Mouse (Mus musculus): ENCODE measurements around the gene Rapgef3. TPM values are rescaled to one million over a fixed set of nuclear protein-coding genes. Genes with fewer than 3 reads are reported as not detected.

Gene Rapgef3
- polyA plus RNA-seq, 1 experiment from 2014 or later = 23.4 TPM

- Histone ChIP-seq H3K27me3 (no peaks in the 10 kb centered on the region), H3K4me3 (no peak overlapping the region), H3K4me1 (no peaks in the 10 kb centered on the region; the same call in 1 of the 2 replicates), H3K9me3 (no peaks in the 10 kb centered on the region), H3K27ac (no peak overlapping the region), H3K9ac (no peak overlapping the region), H3K4me2 (no peak overlapping the region), H3K36me3 (no peaks in the 10 kb centered on the region)
- 71% methylated on average over 6 of the region's 6 CpGs for WGBS
- no peak for ATAC-seq (ENCODE audit: borderline replicate concordance, extremely low read depth, low FRiP score, low TSS enrichment)
These were observed 42.5 kb downstream of the Rapgef3 start for GRCm38 (mm10) chr15:97725198-97725785.

GRCm38 (mm10) chr15:97724346-97725197, 43.2 kb downstream of the Rapgef3 start:
- Histone ChIP-seq H3K9ac (no peak overlapping the region), H3K27ac (no peak overlapping the region), H3K4me3 (no peak overlapping the region), H3K9me3 (no peaks in the 10 kb centered on the region), H3K27me3 (no peaks in the 10 kb centered on the region), H3K4me2 (no peak overlapping the region), H3K36me3 (no peaks in the 10 kb centered on the region), H3K4me1 (peaks cover 4% of the 10 kb centered on the region; the same call in 1 of the 2 replicates)
- no peak for ATAC-seq (ENCODE audit: borderline replicate concordance, extremely low read depth, low FRiP score, low TSS enrichment)
- 79% methylated on average over 17 of the region's 17 CpGs for WGBS

- 81% methylated on average over 6 of the region's 6 CpGs for WGBS
These were observed 44.0 kb downstream of the Rapgef3 start for GRCm38 (mm10) chr15:97723536-97724345.

GRCm38 (mm10) chr15:97721008-97721701, 46.6 kb downstream of the Rapgef3 start:
- no peak overlapping the region; the same call in 1 of the 2 replicates for H3K27ac ChIP-seq
- ATAC-seq (ENCODE audit: borderline replicate concordance, extremely low read depth, low FRiP score, low TSS enrichment) = no peak
- H3K27me3 ChIP-seq = no peaks in the 10 kb centered on the region

More at GRCm38 (mm10) chr15:97723536-97724345, 44.0 kb downstream of the Rapgef3 start:
- H3K27ac ChIP-seq = no peak overlapping the region
- no peaks in the 10 kb centered on the region for H3K36me3 ChIP-seq
- no peak overlapping the region for H3K4me3 ChIP-seq
- H3K27me3 ChIP-seq = no peaks in the 10 kb centered on the region
- no peak for ATAC-seq (ENCODE audit: borderline replicate concordance, extremely low read depth, low FRiP score, low TSS enrichment)
- no peaks in the 10 kb centered on the region for H3K9me3 ChIP-seq
- H3K4me1 ChIP-seq = peaks cover 4% of the 10 kb centered on the region; the same call in 1 of the 2 replicates
- no peak overlapping the region for H3K9ac ChIP-seq
- no peak overlapping the region for H3K4me2 ChIP-seq

GRCm38 (mm10) chr15:97720026-97720675, 47.6 kb downstream of the Rapgef3 start:
- peaks cover 8% of the 10 kb centered on the region for H3K4me1 ChIP-seq
- no peak overlapping the region for H3K4me2 ChIP-seq
- H3K27ac ChIP-seq = peak overlapping the region; percentile 41
- H3K27me3 ChIP-seq = no peaks in the 10 kb centered on the region
- ATAC-seq (ENCODE audit: borderline replicate concordance, extremely low read depth, low FRiP score, low TSS enrichment) = 0 out of 2 replicates have a peak, but pooled peaks have one; percentile 52
- H3K9ac ChIP-seq = no peak overlapping the region
- H3K36me3 ChIP-seq = no peaks in the 10 kb centered on the region
- no peak overlapping the region for H3K4me3 ChIP-seq
- 62% methylated on average over 12 of the region's 12 CpGs for WGBS
- H3K9me3 ChIP-seq = no peaks in the 10 kb centered on the region

More at GRCm38 (mm10) chr15:97721008-97721701, 46.6 kb downstream of the Rapgef3 start:
- no peaks in the 10 kb centered on the region for H3K9me3 ChIP-seq
- H3K9ac ChIP-seq = no peak overlapping the region
- H3K4me2 ChIP-seq = no peak overlapping the region
- H3K4me1 ChIP-seq = peaks cover 8% of the 10 kb centered on the region
- WGBS = 69% methylated on average over 15 of the region's 15 CpGs
- H3K4me3 ChIP-seq = no peak overlapping the region
- H3K36me3 ChIP-seq = no peaks in the 10 kb centered on the region

GRCm38 (mm10) chr15:97719494-97719893, 48.3 kb downstream of the Rapgef3 start:
- no peak overlapping the region for H3K27ac ChIP-seq
- H3K4me3 ChIP-seq = no peak overlapping the region
- no peak overlapping the region for H3K4me2 ChIP-seq
- WGBS = 90% methylated on average over 12 of the region's 12 CpGs
- no peaks in the 10 kb centered on the region for H3K27me3 ChIP-seq
- peaks cover 8% of the 10 kb centered on the region for H3K4me1 ChIP-seq
- H3K9ac ChIP-seq = no peak overlapping the region
- no peaks in the 10 kb centered on the region for H3K9me3 ChIP-seq
- H3K36me3 ChIP-seq = no peaks in the 10 kb centered on the region
- no peak for ATAC-seq (ENCODE audit: borderline replicate concordance, extremely low read depth, low FRiP score, low TSS enrichment)

- Histone ChIP-seq H3K9me3 (no peaks in the 10 kb centered on the region), H3K27ac (no peak overlapping the region), H3K4me3 (no peak overlapping the region), H3K4me1 (peaks cover 8% of the 10 kb centered on the region), H3K27me3 (no peaks in the 10 kb centered on the region), H3K9ac (no peak overlapping the region), H3K36me3 (no peaks in the 10 kb centered on the region), H3K4me2 (no peak overlapping the region)
- WGBS = 65% methylated on average over 8 of the region's 8 CpGs
- ATAC-seq (ENCODE audit: borderline replicate concordance, extremely low read depth, low FRiP score, low TSS enrichment) = no peak
These were observed 49.1 kb downstream of the Rapgef3 start for GRCm38 (mm10) chr15:97718535-97719155.

GRCm38 (mm10) chr15:97717861-97718534, 49.8 kb downstream of the Rapgef3 start:
- Histone ChIP-seq H3K4me2 (no peak overlapping the region), H3K27ac (no peak overlapping the region), H3K4me1 (peaks cover 8% of the 10 kb centered on the region), H3K4me3 (no peak overlapping the region), H3K9ac (no peak overlapping the region), H3K9me3 (no peaks in the 10 kb centered on the region), H3K27me3 (no peaks in the 10 kb centered on the region), H3K36me3 (no peaks in the 10 kb centered on the region)
- 23% methylated on average over 12 of the region's 12 CpGs for WGBS
- peak; percentile 20; the same call in 1 of the 2 replicates for ATAC-seq (ENCODE audit: borderline replicate concordance, extremely low read depth, low FRiP score, low TSS enrichment)

- Histone ChIP-seq H3K9me3 (no peaks in the 10 kb centered on the region), H3K27ac (no peak overlapping the region), H3K9ac (no peak overlapping the region), H3K4me1 (peaks cover 8% of the 10 kb centered on the region), H3K27me3 (no peaks in the 10 kb centered on the region), H3K36me3 (no peaks in the 10 kb centered on the region), H3K4me3 (no peak overlapping the region), H3K4me2 (no peak overlapping the region)
- WGBS = 75% methylated on average over 11 of the region's 11 CpGs
- no peak for ATAC-seq (ENCODE audit: borderline replicate concordance, extremely low read depth, low FRiP score, low TSS enrichment)
These were observed 51.0 kb downstream of the Rapgef3 start for GRCm38 (mm10) chr15:97716782-97717181.

GRCm38 (mm10) chr15:97715734-97716133, 52.0 kb downstream of the Rapgef3 start:
- no peak overlapping the region for H3K9ac ChIP-seq
- no peak overlapping the region for H3K27ac ChIP-seq
- no peaks in the 10 kb centered on the region for H3K27me3 ChIP-seq
- no peaks in the 10 kb centered on the region for H3K9me3 ChIP-seq
- 90% methylated on average over 1 of the region's 1 CpGs for WGBS
- no peak overlapping the region for H3K4me2 ChIP-seq
- ATAC-seq (ENCODE audit: borderline replicate concordance, extremely low read depth, low FRiP score, low TSS enrichment) = no peak
- H3K36me3 ChIP-seq = no peaks in the 10 kb centered on the region
- H3K4me1 ChIP-seq = peaks cover 8% of the 10 kb centered on the region
- H3K4me3 ChIP-seq = no peak overlapping the region
